Mouse (Mus musculus) liver, embryonic 14.5 days (tissue): ENCODE measurements around the gene F12.

Experiments
- CTCF ChIP-seq: IDR thresholded peaks from 2 replicates; pipeline ENCODE4 v1.5.1; 2016; ENCODE audit warnings: antibody characterized with exemption, low read depth, control low read depth
- EP300 ChIP-seq: IDR thresholded peaks from 2 replicates; pipeline ENCODE4 v1.6.1; 2016; ENCODE audit warnings: antibody characterized with exemption, low read depth

DNA sequence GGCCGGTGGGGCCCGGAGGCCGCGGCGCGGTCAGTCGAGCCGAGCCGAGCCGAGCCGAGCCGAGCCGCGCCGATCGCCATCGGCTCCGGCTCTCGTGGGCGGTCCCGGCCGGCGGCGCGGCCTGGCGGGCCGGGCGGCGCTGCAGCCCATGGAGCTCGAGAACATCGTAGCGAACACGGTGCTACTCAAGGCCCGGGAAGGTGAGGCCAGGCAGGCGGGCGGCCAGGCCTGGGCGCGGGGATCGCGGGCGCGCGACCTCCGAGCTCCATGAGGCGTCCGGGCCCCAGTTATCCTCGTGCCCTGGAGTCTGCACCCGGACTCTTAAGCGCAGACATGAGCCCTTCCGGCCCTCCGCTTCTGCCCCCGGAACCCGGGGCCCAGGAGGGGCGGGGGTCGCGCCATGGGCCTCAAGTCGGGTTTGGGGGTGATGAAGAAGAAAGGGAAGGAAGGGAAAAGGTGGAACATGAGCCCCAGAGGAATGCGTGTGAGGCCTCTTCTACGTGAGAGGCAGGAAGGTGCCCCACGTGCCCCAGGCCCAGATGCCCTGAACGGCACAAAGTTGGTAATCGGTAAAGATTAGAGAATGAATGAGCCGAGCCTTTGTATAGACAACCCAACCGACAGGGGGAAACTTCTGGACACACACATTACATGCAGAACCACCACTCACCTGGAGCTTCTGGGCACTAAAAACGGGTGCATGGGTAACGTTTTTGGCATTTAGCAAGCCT lies 18.9 kb upstream of the F12 start:
- TF ChIP-seq CTCF = no peak; the same call in 1 of the 2 replicates
- no peak for TF ChIP-seq EP300
